Mouse (Mus musculus) limb, embryonic 12.5 days (tissue): ENCODE results near the gene Adcy9. TPM values are rescaled to one million over a fixed set of nuclear protein-coding genes. Genes with fewer than 3 reads are reported as not detected.
"Not testable (repeated sequence)": the region's sequence is repeated elsewhere in the genome, so short reads cannot be mapped to it uniquely, and the experiment has no call there.

Experiments
- ATAC-seq: fragments of 200-750 bp; cut with Nextera tagmentation; 2 replicates; pipeline ENCODE4 v1.8.0; 2017; ENCODE audit warnings: low read depth, moderate TSS enrichment; ENCODE audit not compliant: insufficient number of reproducible peaks, insufficient read depth, low FRiP score, low TSS enrichment
- H3K27ac ChIP-seq: fragments of 300-500 bp; sonication (generic); 2 replicates; pipeline ENCODE4 v1.5.1; 2016; ENCODE audit warnings: mild to moderate bottlenecking, moderate library complexity
- H3K27me3 ChIP-seq: fragments of 300-500 bp; sonication (generic); 2 replicates; pipeline ENCODE4 v1.6.1; 2016; ENCODE audit warnings: mild to moderate bottlenecking, moderate library complexity
- H3K36me3 ChIP-seq: fragments of 300-500 bp; sonication (generic); 2 replicates; pipeline ENCODE4 v1.6.1; 2016; ENCODE audit warnings: mild to moderate bottlenecking, moderate library complexity
- H3K4me1 ChIP-seq: fragments of 300-500 bp; sonication (generic); replicated peaks from 2 replicates; pipeline ENCODE4 v1.6.1; 2016
- H3K4me2 ChIP-seq: fragments of 300-500 bp; sonication (generic); 2 replicates; pipeline ENCODE4 v1.6.1; 2016; ENCODE audit warnings: mild to moderate bottlenecking, moderate library complexity
- H3K4me3 ChIP-seq: fragments of 300-500 bp; sonication (generic); replicated peaks from 2 replicates; pipeline ENCODE4 v1.5.1; 2016; ENCODE audit warnings: mild to moderate bottlenecking
- H3K9ac ChIP-seq: fragments of 300-500 bp; sonication (generic); replicated peaks from 2 replicates; pipeline ENCODE4 v1.6.1; 2016; ENCODE audit warnings: mild to moderate bottlenecking, moderate library complexity
- H3K9me3 ChIP-seq: fragments of 300-500 bp; sonication (generic); 2 replicates; pipeline ENCODE4 v1.6.1; 2016; ENCODE audit warnings: mild to moderate bottlenecking, moderate library complexity
- WGBS: fragments of 180-500 bp; shearing (Covaris S2); methylation state at CpG from one replicate; pipeline ENCODE4 v1.1.7; 2016; 5-methylcytosine and 5-hydroxymethylcytosine counted together
- polyA plus RNA-seq: library from polyadenylated mRNA; unstranded; fragments of >200 nt; fragmentation: Nextera tagmentation; extraction: Ambion mirVana; gene quantifications from 2 replicates; pipeline ENCODE4 v1.2.1, GENCODE M21; 2016

The Adcy9 gene
- polyA plus RNA-seq, 1 experiment from 2014 or later = 1.6 TPM

- Histone ChIP-seq H3K4me3 (no peak overlapping the region), H3K27me3 (no peaks in the 10 kb centered on the region; the same call in 1 of the 2 replicates), H3K27ac (no peak overlapping the region), H3K4me1 (no peaks in the 10 kb centered on the region), H3K9me3 (no peaks in the 10 kb centered on the region), H3K36me3 (no peaks in the 10 kb centered on the region), H3K9ac (no peak overlapping the region), H3K4me2 (no peak overlapping the region)
- WGBS = 85% methylated on average over 7 of the region's 7 CpGs
- ATAC-seq = no peak
Measured at GRCm38 (mm10) chr16:4342579-4342978, 77.7 kb downstream of the Adcy9 start.

GRCm38 (mm10) chr16:4341316-4342062 lies 78.8 kb downstream of the Adcy9 start:
- H3K27me3 ChIP-seq = peaks cover 1% of the 10 kb centered on the region; the same call in 1 of the 2 replicates
- H3K36me3 ChIP-seq = no peaks in the 10 kb centered on the region
- H3K4me3 ChIP-seq = no peak overlapping the region
- WGBS = 89% methylated on average over 14 of the region's 14 CpGs
- peaks cover 6% of the 10 kb centered on the region; the same call in 1 of the 2 replicates for H3K4me1 ChIP-seq
- no peak for ATAC-seq
- no peak overlapping the region for H3K9ac ChIP-seq
- no peaks in the 10 kb centered on the region for H3K9me3 ChIP-seq
- H3K27ac ChIP-seq = no peak overlapping the region
- no peak overlapping the region for H3K4me2 ChIP-seq

GRCm38 (mm10) chr16:4339216-4339615 lies 81.1 kb downstream of the Adcy9 start:
- not testable (repeated sequence) for H3K4me3 ChIP-seq, H3K9me3 ChIP-seq, H3K9ac ChIP-seq, H3K36me3 ChIP-seq, ATAC-seq, H3K27ac ChIP-seq, H3K27me3 ChIP-seq, H3K4me1 ChIP-seq, H3K4me2 ChIP-seq
- WGBS = 83% methylated on average over 7 of the region's 7 CpGs

GRCm38 (mm10) chr16:4337269-4337668 lies 83.0 kb downstream of the Adcy9 start:
- H3K9ac ChIP-seq = no peak overlapping the region
- H3K4me2 ChIP-seq = no peak overlapping the region
- H3K27me3 ChIP-seq = peaks cover 3% of the 10 kb centered on the region; the same call in 1 of the 2 replicates
- ATAC-seq = no peak; the same call in 1 of the 2 replicates
- no peak overlapping the region for H3K4me3 ChIP-seq
- H3K4me1 ChIP-seq = peaks cover 6% of the 10 kb centered on the region; the same call in 1 of the 2 replicates
- H3K27ac ChIP-seq = no peak overlapping the region
- no peaks in the 10 kb centered on the region for H3K36me3 ChIP-seq
- 57% methylated on average over 4 of the region's 4 CpGs for WGBS
- H3K9me3 ChIP-seq = no peaks in the 10 kb centered on the region

- no peak overlapping the region for H3K9ac ChIP-seq
- peaks cover 3% of the 10 kb centered on the region; the same call in 1 of the 2 replicates for H3K27me3 ChIP-seq
- H3K27ac ChIP-seq = no peak overlapping the region
- WGBS = 70% methylated on average over 5 of the region's 5 CpGs
- no peaks in the 10 kb centered on the region for H3K9me3 ChIP-seq
- H3K36me3 ChIP-seq = no peaks in the 10 kb centered on the region
- H3K4me3 ChIP-seq = no peak overlapping the region
- no peak overlapping the region for H3K4me2 ChIP-seq
- ATAC-seq = no peak
- H3K4me1 ChIP-seq = peaks cover 6% of the 10 kb centered on the region; the same call in 1 of the 2 replicates
Measured at GRCm38 (mm10) chr16:4333788-4334187, 86.5 kb downstream of the Adcy9 start.

GRCm38 (mm10) chr16:4333371-4333770 lies 86.9 kb downstream of the Adcy9 start:
- no peak overlapping the region for H3K9ac ChIP-seq
- no peaks in the 10 kb centered on the region for H3K9me3 ChIP-seq
- H3K4me1 ChIP-seq = peaks cover 6% of the 10 kb centered on the region; the same call in 1 of the 2 replicates
- H3K4me2 ChIP-seq = no peak overlapping the region
- no peaks in the 10 kb centered on the region for H3K36me3 ChIP-seq
- 83% methylated on average over 2 of the region's 2 CpGs for WGBS
- no peak for ATAC-seq
- H3K27me3 ChIP-seq = peaks cover 3% of the 10 kb centered on the region; the same call in 1 of the 2 replicates
- no peak overlapping the region for H3K27ac ChIP-seq
- no peak overlapping the region for H3K4me3 ChIP-seq

GRCm38 (mm10) chr16:4327081-4327480 lies 93.2 kb downstream of the Adcy9 start:
- Histone ChIP-seq H3K4me3 (no peak overlapping the region), H3K27ac (no peak overlapping the region), H3K9ac (no peak overlapping the region), H3K9me3 (no peaks in the 10 kb centered on the region), H3K4me2 (no peak overlapping the region), H3K4me1 (peaks cover 10% of the 10 kb centered on the region; the same call in 1 of the 2 replicates), H3K27me3 (no peaks in the 10 kb centered on the region), H3K36me3 (no peaks in the 10 kb centered on the region)
- no peak for ATAC-seq

- no peak overlapping the region for H3K4me2 ChIP-seq
- no peak overlapping the region for H3K9ac ChIP-seq
- no peaks in the 10 kb centered on the region for H3K9me3 ChIP-seq
- H3K27ac ChIP-seq = no peak overlapping the region
- ATAC-seq = no peak
- H3K4me1 ChIP-seq = peaks cover 10% of the 10 kb centered on the region; the same call in 1 of the 2 replicates
- H3K4me3 ChIP-seq = no peak overlapping the region
- H3K36me3 ChIP-seq = no peaks in the 10 kb centered on the region
- H3K27me3 ChIP-seq = no peaks in the 10 kb centered on the region
- 92% methylated on average over 2 of the region's 2 CpGs for WGBS
Measured at GRCm38 (mm10) chr16:4325801-4326200, 94.5 kb downstream of the Adcy9 start.

- Histone ChIP-seq H3K4me1 (peaks cover 10% of the 10 kb centered on the region; the same call in 1 of the 2 replicates), H3K27ac (no peak overlapping the region), H3K36me3 (no peaks in the 10 kb centered on the region), H3K9me3 (no peaks in the 10 kb centered on the region), H3K27me3 (no peaks in the 10 kb centered on the region), H3K4me3 (no peak overlapping the region), H3K4me2 (no peak overlapping the region), H3K9ac (no peak overlapping the region)
- no peak for ATAC-seq
Measured at GRCm38 (mm10) chr16:4324967-4325366, 95.3 kb downstream of the Adcy9 start.

GRCm38 (mm10) chr16:4320856-4321255 lies 99.4 kb downstream of the Adcy9 start:
- Histone ChIP-seq H3K27ac (no peak overlapping the region), H3K9me3 (no peaks in the 10 kb centered on the region), H3K9ac (no peak overlapping the region), H3K4me3 (no peak overlapping the region), H3K4me1 (peaks cover 7% of the 10 kb centered on the region), H3K4me2 (no peak overlapping the region), H3K36me3 (no peaks in the 10 kb centered on the region), H3K27me3 (no peaks in the 10 kb centered on the region)
- ATAC-seq = no peak
- WGBS = 71% methylated on average over 3 of the region's 3 CpGs

GRCm38 (mm10) chr16:4318001-4318526 lies 102.2 kb downstream of the Adcy9 start:
- H3K4me3 ChIP-seq = no peak overlapping the region
- H3K4me2 ChIP-seq = no peak overlapping the region
- no peaks in the 10 kb centered on the region for H3K36me3 ChIP-seq
- no peak overlapping the region for H3K27ac ChIP-seq
- no peaks in the 10 kb centered on the region for H3K27me3 ChIP-seq
- 76% methylated on average over 6 of the region's 6 CpGs for WGBS
- H3K4me1 ChIP-seq = peaks cover 7% of the 10 kb centered on the region
- no peak overlapping the region for H3K9ac ChIP-seq
- ATAC-seq = no peak
- H3K9me3 ChIP-seq = no peaks in the 10 kb centered on the region
